Mouse (Mus musculus) heart, postnatal 25 days (tissue): ENCODE data around the gene Nuak2. TPM values are rescaled to one million over a fixed set of nuclear protein-coding genes. Genes with fewer than 3 reads are reported as not detected.
A peak's percentile ranks its signal among the peaks of the same experiment; 100 is the strongest.

ENCODE experiments used
- DNase-seq: peaks from one replicate; pipeline ENCODE4 v3.0.0; 2022; ENCODE audit warnings: low spot score
- intact Hi-C: fragments of 180-260 bp; cut with DNase I; formaldehyde crosslinking; loops from one replicate; pipeline ENCODE4 v1.15.1; 2025
- total RNA-seq, 2 experiments: library from RNA; stranded (reverse); gene quantifications; 2 replicates each; pipeline ENCODE4 v1.2.3; 2021

The Nuak2 gene
- total RNA-seq, 2 experiments from 2014 or later: 4.1 to 4.3 TPM

DNA sequence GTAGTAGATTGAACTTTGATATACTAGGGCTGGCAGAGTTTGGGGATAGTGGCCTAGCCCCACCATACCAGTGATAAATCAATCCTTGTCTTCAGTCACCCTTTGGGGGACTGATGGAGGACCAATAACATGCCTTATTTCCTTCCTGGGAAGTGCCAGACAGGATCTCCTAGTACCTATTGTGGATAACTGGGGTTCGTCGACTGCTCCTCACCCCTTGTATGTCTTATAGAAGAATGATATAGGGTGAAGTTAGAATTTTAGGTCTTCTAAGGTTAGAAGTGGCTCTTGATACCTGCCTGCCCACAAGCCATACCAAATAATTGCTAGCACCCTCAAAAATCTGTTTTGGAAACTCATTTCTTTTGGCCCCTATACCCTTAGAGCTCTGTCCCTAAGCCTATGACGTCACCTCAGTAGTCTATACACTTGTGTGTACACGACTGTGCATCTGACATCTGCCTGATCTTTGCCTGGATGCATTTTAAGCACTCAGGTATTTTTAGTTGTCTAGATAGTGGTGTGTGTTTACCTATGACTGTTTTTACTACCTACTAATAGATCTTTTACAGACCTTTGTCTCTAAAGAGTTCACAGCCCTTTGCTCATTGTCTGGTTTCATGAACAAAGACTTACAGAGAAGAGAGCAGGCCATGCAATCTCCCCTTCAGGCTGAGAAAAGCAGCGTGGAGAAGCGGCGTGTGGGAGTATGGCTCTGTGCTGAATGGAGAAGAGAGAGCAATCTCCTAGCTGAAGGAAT, 6.1 kb downstream of the Nuak2 start:
- intact Hi-C loops: no loop called here
- DNase-seq: no peak

- no peak for DNase-seq
- intact Hi-C loops: no loop called here
Measured at GRCm38 (mm10) chr1:132322711-132323542, 7.0 kb downstream of the Nuak2 start.

GRCm38 (mm10) chr1:132326777-132327176, 10.9 kb downstream of the Nuak2 start:
- intact Hi-C loops: no loop called here

DNA sequence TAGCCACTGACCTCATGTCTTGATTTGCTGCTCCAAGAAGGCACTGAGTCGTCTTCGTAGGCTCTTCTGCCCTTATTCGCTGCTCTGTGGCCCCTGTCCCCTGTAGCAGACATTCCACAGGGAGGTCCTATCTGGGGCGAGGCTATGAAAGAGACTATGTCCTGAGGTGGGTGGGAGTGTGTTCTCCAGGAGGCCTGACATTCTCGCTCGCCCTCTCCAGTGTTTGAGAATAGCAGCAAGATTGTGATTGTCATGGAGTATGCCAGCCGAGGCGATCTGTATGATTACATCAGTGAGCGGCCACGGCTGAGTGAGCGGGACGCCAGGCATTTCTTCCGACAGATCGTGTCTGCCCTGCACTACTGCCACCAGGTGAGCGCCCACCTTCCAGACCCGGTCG, 11.6 kb downstream of the Nuak2 start:
- intact Hi-C loops: no loop called here
- no peak for DNase-seq

More at GRCm38 (mm10) chr1:132326777-132327176, 10.9 kb downstream of the Nuak2 start:
- no peak for DNase-seq

- no peak for DNase-seq
- intact Hi-C loops: no loop called here
Measured at GRCm38 (mm10) chr1:132328565-132328964, 12.6 kb downstream of the Nuak2 start.

DNA sequence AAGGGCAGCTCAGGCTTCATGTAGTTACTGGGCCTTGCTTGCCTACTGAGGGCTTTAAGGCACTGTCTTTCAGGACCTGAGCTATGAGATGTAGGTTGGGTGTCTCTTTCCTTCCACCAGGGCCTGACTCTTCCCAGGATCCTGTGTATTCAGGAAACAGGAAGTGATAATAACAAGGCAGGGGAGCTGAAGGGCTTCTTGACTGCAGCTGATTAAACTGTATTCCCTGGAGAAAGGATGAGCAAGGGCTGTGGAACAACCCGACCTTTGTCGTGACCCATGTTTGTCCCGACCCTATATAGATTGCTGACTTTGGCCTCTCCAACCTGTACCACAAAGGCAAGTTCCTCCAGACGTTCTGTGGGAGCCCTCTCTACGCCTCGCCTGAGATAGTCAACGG, 13.7 kb downstream of the Nuak2 start:
- DNase-seq: no peak
- intact Hi-C loops: no loop called here

DNA sequence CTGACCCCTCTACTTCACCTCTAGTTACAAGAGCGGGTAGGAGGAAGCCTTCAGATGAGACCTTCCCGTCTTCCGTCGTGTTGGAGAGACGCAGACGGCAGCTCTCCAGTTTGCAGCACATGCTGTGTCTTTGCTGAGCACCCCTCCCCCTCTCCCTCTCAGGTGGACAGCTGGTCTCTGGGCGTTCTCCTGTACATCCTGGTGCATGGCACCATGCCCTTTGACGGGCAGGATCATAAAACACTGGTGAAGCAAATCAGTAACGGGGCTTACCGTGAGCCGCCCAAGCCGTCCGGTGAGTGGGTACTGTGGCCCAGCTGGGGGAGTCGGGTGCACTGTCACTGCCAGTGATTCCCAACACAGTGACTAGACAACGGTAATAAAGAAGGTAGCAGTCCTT, 14.5 kb downstream of the Nuak2 start:
- intact Hi-C loops: no loop called here

GRCm38 (mm10) chr1:132331283-132331682, 15.4 kb downstream of the Nuak2 start:
- intact Hi-C loops: no loop called here
- no peak for DNase-seq

More for the DNA sequence above, 14.5 kb downstream of the Nuak2 start:
- no peak for DNase-seq

DNA sequence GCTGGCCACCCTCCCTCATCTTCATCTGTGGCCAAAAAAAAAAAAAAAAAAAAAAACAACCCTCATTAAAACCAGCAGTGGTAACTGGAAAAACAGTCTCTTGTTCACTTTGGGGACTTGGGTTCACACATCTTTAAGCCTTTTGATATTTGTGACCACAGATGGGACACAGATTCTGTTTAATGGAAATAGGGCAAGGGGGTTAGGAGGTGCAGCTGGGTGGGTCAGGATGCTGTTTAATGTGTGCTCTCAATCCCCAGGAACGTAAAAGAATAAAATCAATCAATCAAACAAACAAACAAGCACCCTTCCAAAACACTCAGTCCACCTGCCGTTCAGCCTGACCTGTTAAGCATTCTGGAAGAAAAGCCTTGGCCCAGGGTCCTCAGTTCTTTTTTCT, 17.3 kb downstream of the Nuak2 start:
- DNase-seq: no peak
- intact Hi-C loops: no loop called here

DNA sequence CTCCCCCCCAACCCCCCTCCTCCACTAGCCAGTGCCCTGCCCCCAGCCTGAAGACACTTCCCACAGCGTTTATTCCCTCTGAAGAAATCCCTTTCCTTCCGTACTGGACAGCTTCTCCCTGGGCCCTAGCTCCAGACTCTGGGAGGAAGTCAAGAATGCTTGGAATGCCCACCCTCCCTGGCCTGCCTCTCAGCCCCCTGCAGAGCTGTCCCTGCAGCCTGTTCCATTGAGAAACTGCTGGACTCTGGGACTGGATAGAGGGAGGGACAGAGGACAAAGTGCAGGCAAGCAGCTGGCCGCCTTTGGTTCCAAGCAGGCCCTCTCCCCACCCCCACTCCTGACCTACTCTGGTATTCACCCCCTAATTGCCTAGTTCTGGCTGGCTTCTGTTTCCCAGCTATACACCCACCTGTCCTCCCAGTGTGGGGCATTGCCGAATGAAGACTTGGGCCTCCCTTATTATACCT, 17.8 kb downstream of the Nuak2 start:
- intact Hi-C loops: no loop called here

GRCm38 (mm10) chr1:132334178-132334801, 18.4 kb downstream of the Nuak2 start:
- DNase-seq: no peak
- intact Hi-C loops: no loop called here

More for the DNA sequence above, 17.8 kb downstream of the Nuak2 start:
- peak; percentile 63 for DNase-seq

- peak; percentile 59 for DNase-seq
- intact Hi-C loops: no loop called here
Measured at GRCm38 (mm10) chr1:132335378-132335965, 19.5 kb downstream of the Nuak2 start.

DNA sequence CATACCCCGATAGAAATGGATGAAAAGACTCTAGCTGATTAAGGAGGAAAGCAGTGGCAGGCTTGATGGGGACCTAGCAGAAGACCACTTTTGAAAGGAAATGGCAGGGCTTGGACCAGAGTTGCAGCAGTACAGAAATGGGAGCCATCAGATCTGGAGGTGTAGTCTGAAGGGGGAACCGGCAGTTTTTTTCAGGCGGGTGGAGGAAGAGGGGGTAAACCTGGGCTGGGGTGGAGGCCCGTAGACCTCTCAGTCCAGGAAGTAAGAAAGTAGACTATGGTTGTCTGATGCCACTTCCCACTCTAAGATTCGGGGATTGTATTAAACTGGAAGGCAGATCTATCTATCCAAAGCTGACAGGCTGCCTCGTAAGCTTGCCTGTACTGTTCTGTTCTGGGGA, 21.0 kb downstream of the Nuak2 start:
- intact Hi-C loops: no loop called here
- no peak for DNase-seq

GRCm38 (mm10) chr1:132338027-132338660, 22.2 kb downstream of the Nuak2 start:
- intact Hi-C loops: no loop called here
- DNase-seq: no peak

DNA sequence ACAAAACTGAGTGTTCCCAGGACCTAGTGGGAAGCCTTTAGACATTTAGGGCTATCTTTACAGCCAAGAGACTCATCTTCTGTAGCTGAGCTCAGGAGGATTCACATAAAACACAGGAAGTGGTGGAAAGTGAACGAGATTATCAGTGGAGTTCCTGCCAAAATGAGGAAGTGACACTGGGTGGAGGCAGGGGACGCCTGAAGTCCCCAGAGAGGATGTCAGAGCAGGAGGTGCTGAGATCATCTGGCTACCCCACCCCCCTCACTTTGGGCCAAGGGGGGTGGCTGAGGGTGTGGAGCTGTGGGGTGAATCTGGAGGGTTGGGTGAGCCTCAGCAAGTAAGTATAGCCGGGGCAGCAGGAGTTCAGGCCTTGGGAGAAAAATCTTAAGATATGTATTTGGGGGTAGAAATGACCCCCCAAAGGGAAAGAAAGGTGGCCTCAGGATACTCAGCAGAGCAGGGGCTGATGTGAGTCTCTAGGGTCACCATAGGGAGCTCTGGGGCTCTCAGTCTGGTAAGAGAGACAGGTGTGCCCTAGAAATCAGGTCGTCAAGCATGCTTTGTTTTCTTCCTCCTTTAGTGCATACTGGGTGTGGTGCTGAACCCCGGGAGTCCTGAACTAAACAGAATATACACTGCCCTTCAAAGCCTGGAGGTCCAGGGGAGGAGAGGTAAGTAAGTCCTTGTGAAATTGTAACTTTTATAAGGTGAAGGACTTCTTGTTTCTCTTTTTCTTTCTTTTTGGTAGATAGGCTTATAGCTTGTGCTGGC, 26.0 kb downstream of the Nuak2 start:
- DNase-seq: peak; percentile 82
- intact Hi-C loops: no loop called here

- DNase-seq: no peak
- intact Hi-C loops: no loop called here
Measured at GRCm38 (mm10) chr1:132342518-132342917, 26.6 kb downstream of the Nuak2 start.

DNA sequence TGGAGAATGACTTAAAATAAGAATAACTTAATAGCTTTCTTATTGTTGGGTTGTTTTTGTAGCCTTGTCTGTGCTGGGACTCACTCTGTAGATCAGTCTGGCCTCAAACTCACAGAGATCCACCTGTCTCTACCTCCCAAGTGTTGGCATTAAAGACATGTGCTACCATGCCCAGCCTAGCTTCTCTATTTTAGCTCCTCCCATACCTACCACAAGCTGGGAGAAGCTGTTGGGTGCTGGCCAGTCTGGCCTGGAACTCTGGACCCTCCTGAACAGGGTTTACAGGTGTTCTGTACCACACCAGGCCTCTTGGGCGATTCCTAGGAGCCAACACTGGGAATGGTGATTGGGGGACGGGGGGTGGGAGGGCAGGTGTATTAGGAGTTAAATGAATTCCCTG, 27.3 kb downstream of the Nuak2 start:
- no peak for DNase-seq
- intact Hi-C loops: no loop called here

DNA sequence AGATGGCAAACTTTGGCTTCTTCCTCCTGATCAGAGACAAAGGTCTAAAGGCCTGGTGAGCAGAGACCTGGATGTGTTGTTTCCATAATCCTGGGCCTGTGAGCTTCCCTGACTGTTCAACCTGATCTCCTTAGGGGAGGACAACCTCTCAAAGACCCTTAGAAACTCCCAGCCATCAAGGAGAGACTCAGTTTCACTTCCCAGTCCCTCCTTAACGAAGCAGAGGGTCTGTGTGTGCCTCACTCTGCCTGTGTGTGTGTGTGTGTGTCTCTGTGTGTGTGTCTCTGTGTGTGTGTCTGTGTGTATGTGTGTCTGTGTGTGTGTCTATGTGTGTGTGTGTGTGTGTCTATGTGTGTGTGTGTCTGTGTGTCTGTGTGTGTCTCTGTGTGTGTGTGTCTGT, 27.7 kb downstream of the Nuak2 start:
- no peak for DNase-seq
- intact Hi-C loops: no loop called here

DNA sequence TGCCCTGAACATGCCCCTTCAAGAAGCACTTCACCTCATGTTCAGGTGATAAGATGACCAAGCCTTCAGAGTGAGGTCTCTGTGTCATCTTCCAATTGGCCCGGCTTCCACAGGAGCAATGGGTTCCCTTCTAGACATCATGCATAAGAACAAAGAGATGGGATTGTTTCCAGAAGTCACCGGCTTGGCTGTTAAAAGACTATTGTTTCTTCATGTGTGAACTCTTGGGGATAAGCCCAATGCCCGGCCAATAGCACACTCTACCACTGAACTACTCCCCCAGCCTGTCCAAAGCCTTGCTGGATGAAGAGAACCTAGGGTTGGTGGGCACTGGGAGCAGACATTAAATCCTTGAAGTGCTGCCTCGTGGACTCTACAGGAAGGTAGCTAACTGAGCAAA, 29.6 kb downstream of the Nuak2 start:
- DNase-seq: no peak

More for the DNA sequence above, 29.6 kb downstream of the Nuak2 start:
- intact Hi-C loops: no loop called here
